Mouse (Mus musculus): ENCODE data around the gene Mfap1b. TPM values are rescaled to one million over a fixed set of nuclear protein-coding genes. Genes with fewer than 3 reads are reported as not detected.
"Not testable (repeated sequence)": the region's sequence is repeated elsewhere in the genome, so short reads cannot be mapped to it uniquely, and the experiment has no call there.

The Mfap1b gene
- polyA plus RNA-seq, 1 experiment from 2014 or later, result 40.9 TPM

GRCm38 (mm10) chr2:121509584-121509983, 35.7 kb upstream of the Mfap1b start:
- 26% methylated on average over 16 of the region's 16 CpGs for WGBS
- ATAC-seq (replicated peaks; ENCODE audit: low FRiP score, low TSS enrichment, low read depth), result peak; percentile 63; the same call in 1 of the 2 replicates
- DNase-seq (ENCODE audit: low spot score), result peak; percentile 70

GRCm38 (mm10) chr2:121507951-121508330, 34.1 kb upstream of the Mfap1b start:
- peak overlapping the region; percentile 85 for H3K4me2 ChIP-seq (ENCODE audit: low read length)
- H3K27me3 ChIP-seq (replicated peaks; ENCODE audit: control insufficient read depth, insufficient read depth, low read length), result no peaks in the 10 kb centered on the region
- peaks cover 15% of the 10 kb centered on the region for H3K4me1 ChIP-seq (replicated peaks; ENCODE audit: control insufficient read depth, insufficient read depth, low read length)
- ATAC-seq (replicated peaks; ENCODE audit: low FRiP score, low TSS enrichment, low read depth) (no peak), DNase-seq (ENCODE audit: low spot score) (no peak)
- H3K9ac ChIP-seq (ENCODE audit: low read length), result peak overlapping the region; percentile 58
- WGBS, result 69% methylated on average over 2 of the region's 2 CpGs
- peaks cover 18% of the 10 kb centered on the region for H3K36me3 ChIP-seq (ENCODE audit: control insufficient read depth, insufficient read depth, low read length)
- no peaks in the 10 kb centered on the region for H3K9me3 ChIP-seq (ENCODE audit: control insufficient read depth, low read length)
- H3K4me3 ChIP-seq (ENCODE audit: low read depth, low read length), result peak overlapping the region; percentile 60
- H3K27ac ChIP-seq (ENCODE audit: low read depth), result no peak overlapping the region

More at GRCm38 (mm10) chr2:121509584-121509983, 35.7 kb upstream of the Mfap1b start:
- Histone ChIP-seq H3K27me3 (replicated peaks; ENCODE audit: control insufficient read depth, insufficient read depth, low read length) (no peaks in the 10 kb centered on the region), H3K9ac (ENCODE audit: low read length) (peak overlapping the region; percentile 30; the same call in 1 of the 2 replicates), H3K9me3 (ENCODE audit: control insufficient read depth, low read length) (no peaks in the 10 kb centered on the region), H3K4me3 (ENCODE audit: low read depth, low read length) (peak overlapping the region; percentile 35), H3K27ac (ENCODE audit: low read depth) (no peak overlapping the region), H3K4me1 (replicated peaks; ENCODE audit: control insufficient read depth, insufficient read depth, low read length) (peaks cover 15% of the 10 kb centered on the region), H3K4me2 (ENCODE audit: low read length) (peak overlapping the region; percentile 48), H3K36me3 (ENCODE audit: control insufficient read depth, insufficient read depth, low read length) (peaks cover 22% of the 10 kb centered on the region)

- 4% methylated on average over 12 of the region's 12 CpGs for WGBS
- H3K9ac ChIP-seq (ENCODE audit: low read length), result peak overlapping the region; percentile 58
- no peaks in the 10 kb centered on the region for H3K9me3 ChIP-seq (ENCODE audit: control insufficient read depth, low read length)
- DNase-seq (ENCODE audit: low spot score) (no peak), ATAC-seq (replicated peaks; ENCODE audit: low FRiP score, low TSS enrichment, low read depth) (no peak)
- peaks cover 15% of the 10 kb centered on the region for H3K4me1 ChIP-seq (replicated peaks; ENCODE audit: control insufficient read depth, insufficient read depth, low read length)
- peak overlapping the region; percentile 60 for H3K4me3 ChIP-seq (ENCODE audit: low read depth, low read length)
- peak overlapping the region; percentile 85 for H3K4me2 ChIP-seq (ENCODE audit: low read length)
- no peaks in the 10 kb centered on the region for H3K27me3 ChIP-seq (replicated peaks; ENCODE audit: control insufficient read depth, insufficient read depth, low read length)
- peaks cover 17% of the 10 kb centered on the region for H3K36me3 ChIP-seq (ENCODE audit: control insufficient read depth, insufficient read depth, low read length)
- H3K27ac ChIP-seq (ENCODE audit: low read depth), result no peak overlapping the region
Observed at GRCm38 (mm10) chr2:121507173-121507950, 33.5 kb upstream of the Mfap1b start.

DNA sequence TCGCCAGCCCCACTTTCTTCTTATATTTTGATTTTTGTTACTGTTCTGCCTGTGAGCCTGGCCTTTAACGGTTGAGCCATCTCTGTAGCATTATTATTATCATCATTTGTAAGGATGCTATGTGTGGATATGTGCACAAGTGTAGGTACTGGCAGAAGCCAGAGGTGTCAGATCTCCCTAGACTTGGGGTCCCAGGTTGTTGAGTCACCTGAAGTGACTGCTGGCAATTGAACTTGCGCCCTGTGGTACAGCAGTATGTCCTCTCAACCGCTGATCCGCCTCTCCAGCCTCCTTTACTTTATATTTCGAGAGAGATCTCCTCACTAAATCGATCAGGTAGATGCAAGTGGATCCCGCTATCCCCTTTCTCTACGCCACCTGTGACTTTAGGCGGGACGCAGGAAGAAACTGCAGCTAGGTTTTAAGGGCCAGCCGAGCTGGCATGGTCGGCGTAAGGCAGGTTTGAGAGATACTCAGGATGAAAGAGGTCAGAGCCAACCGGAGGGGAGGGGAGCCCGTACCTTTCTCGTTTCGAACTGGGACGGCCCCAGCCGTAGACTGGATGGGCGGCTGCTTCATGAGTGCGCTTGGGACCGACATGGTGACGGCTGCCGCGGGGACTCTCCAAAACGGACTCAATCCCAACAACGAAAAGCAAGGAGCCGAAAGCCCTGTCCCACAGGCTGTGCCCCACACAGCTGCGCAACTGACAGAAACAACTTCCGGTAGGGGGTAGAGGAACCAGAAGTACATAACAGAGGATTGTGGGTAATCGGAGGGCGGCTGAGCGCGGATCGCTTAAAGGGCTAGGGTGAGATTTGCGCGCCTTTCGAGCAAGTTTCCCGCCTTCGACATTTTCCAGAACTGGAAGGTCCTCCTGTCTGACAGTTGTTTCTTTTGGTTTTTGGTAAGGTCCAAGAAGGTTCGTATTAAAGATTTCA, 32.3 kb upstream of the Mfap1b start, which contains the start of the genes Mfap1a and Wdr76:
TSS of gene Mfap1a (minus strand) at position 724 of the 941 bp plus-strand sequence.
TSS of gene Wdr76 (plus strand) at position 782 of the 941 bp plus-strand sequence.
- not testable (repeated sequence) for H3K27me3 ChIP-seq (replicated peaks; ENCODE audit: control insufficient read depth, insufficient read depth, low read length); H3K36me3 ChIP-seq (ENCODE audit: control insufficient read depth, insufficient read depth, low read length); H3K27ac ChIP-seq (ENCODE audit: low read depth); H3K9me3 ChIP-seq (ENCODE audit: control insufficient read depth, low read length)
- 1% methylated on average over 38 of the region's 42 CpGs for WGBS
- Histone ChIP-seq H3K4me3 (ENCODE audit: low read depth, low read length) (peak within 1 kb of the TSS; percentile 60), H3K4me1 (replicated peaks; ENCODE audit: control insufficient read depth, insufficient read depth, low read length) (peaks cover 15% of the 10 kb centered on the region), H3K9ac (ENCODE audit: low read length) (peak within 1 kb of the TSS; percentile 58), H3K4me2 (ENCODE audit: low read length) (peak within 1 kb of the TSS; percentile 85)
- DNase-seq (ENCODE audit: low spot score) (peak; percentile 89), ATAC-seq (replicated peaks; ENCODE audit: low FRiP score, low TSS enrichment, low read depth) (peak; percentile 93)

DNA sequence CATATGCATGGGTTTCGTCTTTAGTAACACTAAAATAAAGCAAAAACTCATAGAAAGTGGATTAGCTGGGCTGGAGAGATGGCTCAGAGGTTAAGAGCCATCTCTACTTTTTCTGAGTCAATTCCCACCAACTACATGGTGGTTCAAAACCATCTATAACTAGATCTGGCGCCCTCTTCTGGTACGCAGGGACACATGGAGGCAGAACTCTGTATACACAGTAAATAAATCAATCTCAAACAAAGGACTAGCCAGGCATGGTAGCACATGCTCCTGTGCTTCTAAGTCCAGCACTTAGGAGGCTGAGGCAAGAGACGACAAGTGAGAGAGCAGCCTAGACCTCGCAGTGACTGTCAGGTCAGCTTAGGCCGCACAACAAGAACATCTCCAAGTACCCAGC, 27.7 kb upstream of the Mfap1b start:
- H3K4me1 ChIP-seq (replicated peaks; ENCODE audit: control insufficient read depth, insufficient read depth, low read length); ATAC-seq (replicated peaks; ENCODE audit: low FRiP score, low TSS enrichment, low read depth); H3K36me3 ChIP-seq (ENCODE audit: control insufficient read depth, insufficient read depth, low read length); H3K4me2 ChIP-seq (ENCODE audit: low read length); H3K9me3 ChIP-seq (ENCODE audit: control insufficient read depth, low read length); H3K4me3 ChIP-seq (ENCODE audit: low read depth, low read length); H3K27me3 ChIP-seq (replicated peaks; ENCODE audit: control insufficient read depth, insufficient read depth, low read length); H3K9ac ChIP-seq (ENCODE audit: low read length); DNase-seq (ENCODE audit: low spot score); H3K27ac ChIP-seq (ENCODE audit: low read depth): not testable (repeated sequence)
- WGBS, result 86% methylated on average over 1 of the region's 6 CpGs

DNA sequence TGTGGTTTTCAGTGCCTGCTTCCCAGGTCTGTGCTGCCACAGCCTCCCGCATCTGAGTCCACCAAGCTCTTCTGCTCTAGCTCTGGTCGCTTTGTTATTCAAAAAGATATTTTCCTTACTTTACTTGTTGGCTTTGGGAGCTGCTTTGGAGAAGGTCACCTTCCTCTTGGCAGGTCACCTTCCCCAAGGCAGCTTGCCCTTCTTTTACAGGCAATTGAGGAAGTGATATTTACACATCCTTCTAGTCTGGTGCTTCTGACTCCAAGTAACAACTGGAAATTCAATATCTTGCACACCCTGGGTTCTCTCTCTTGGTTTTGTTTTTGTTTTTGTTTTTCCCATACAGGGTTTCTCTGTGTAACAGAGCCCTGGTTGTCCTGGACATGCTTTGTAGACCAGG, 10.5 kb upstream of the Mfap1b start:
- not testable (repeated sequence) for H3K9ac ChIP-seq (ENCODE audit: low read length); H3K9me3 ChIP-seq (ENCODE audit: control insufficient read depth, low read length); DNase-seq (ENCODE audit: low spot score); H3K4me1 ChIP-seq (replicated peaks; ENCODE audit: control insufficient read depth, insufficient read depth, low read length); H3K4me3 ChIP-seq (ENCODE audit: low read depth, low read length); ATAC-seq (replicated peaks; ENCODE audit: low FRiP score, low TSS enrichment, low read depth); H3K36me3 ChIP-seq (ENCODE audit: control insufficient read depth, insufficient read depth, low read length); H3K27ac ChIP-seq (ENCODE audit: low read depth); H3K27me3 ChIP-seq (replicated peaks; ENCODE audit: control insufficient read depth, insufficient read depth, low read length); H3K4me2 ChIP-seq (ENCODE audit: low read length)
- 75% methylated on average over 1 of the region's 2 CpGs for WGBS

- Histone ChIP-seq H3K36me3 (ENCODE audit: control insufficient read depth, insufficient read depth, low read length) (no peaks in the 10 kb centered on the region), H3K27ac (ENCODE audit: low read depth) (no peak overlapping the region), H3K4me3 (ENCODE audit: low read depth, low read length) (no peak overlapping the region), H3K4me1 (replicated peaks; ENCODE audit: control insufficient read depth, insufficient read depth, low read length) (no peaks in the 10 kb centered on the region), H3K4me2 (ENCODE audit: low read length) (no peak overlapping the region), H3K27me3 (replicated peaks; ENCODE audit: control insufficient read depth, insufficient read depth, low read length) (no peaks in the 10 kb centered on the region), H3K9me3 (ENCODE audit: control insufficient read depth, low read length) (no peaks in the 10 kb centered on the region), H3K9ac (ENCODE audit: low read length) (no peak overlapping the region)
- WGBS, result 63% methylated on average over 8 of the region's 8 CpGs
- peak; percentile 48 for DNase-seq (ENCODE audit: low spot score)
- no peak for ATAC-seq (replicated peaks; ENCODE audit: low FRiP score, low TSS enrichment, low read depth)
Observed at GRCm38 (mm10) chr2:121483576-121483975, 9.7 kb upstream of the Mfap1b start.

DNA sequence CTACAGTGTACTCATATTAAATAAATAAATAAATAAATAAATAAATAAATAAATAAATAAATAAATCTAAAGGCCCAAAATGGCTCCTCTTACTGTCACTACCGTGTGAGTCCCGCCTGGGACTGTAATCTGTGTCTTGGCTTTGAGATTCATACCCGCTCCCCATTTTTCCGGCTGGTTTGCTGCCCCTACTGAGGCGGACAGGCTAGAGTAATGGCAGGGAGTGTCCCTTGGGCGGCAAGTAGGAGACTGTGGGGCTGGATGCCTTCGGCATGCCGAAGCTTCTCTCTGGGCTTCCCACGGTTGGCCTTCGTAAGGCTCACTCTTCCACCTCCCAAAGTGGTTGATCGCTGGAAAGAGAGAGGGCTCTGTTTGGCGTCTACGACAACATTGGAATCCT, 7.0 kb upstream of the Mfap1b start:
- H3K4me1 ChIP-seq (replicated peaks; ENCODE audit: control insufficient read depth, insufficient read depth, low read length); H3K9me3 ChIP-seq (ENCODE audit: control insufficient read depth, low read length); H3K9ac ChIP-seq (ENCODE audit: low read length); H3K4me3 ChIP-seq (ENCODE audit: low read depth, low read length); H3K36me3 ChIP-seq (ENCODE audit: control insufficient read depth, insufficient read depth, low read length); H3K27ac ChIP-seq (ENCODE audit: low read depth); H3K4me2 ChIP-seq (ENCODE audit: low read length); H3K27me3 ChIP-seq (replicated peaks; ENCODE audit: control insufficient read depth, insufficient read depth, low read length): not testable (repeated sequence)
- 85% methylated on average over 13 of the region's 13 CpGs for WGBS
- ATAC-seq (replicated peaks; ENCODE audit: low FRiP score, low TSS enrichment, low read depth) (0 out of 2 replicates have a peak, but pooled peaks have one; percentile 23), DNase-seq (ENCODE audit: low spot score) (peak; percentile 41)

All from intestine, embryonic 14.5 days (tissue).